Mouse (Mus musculus): ENCODE measurements around the gene Gm20388. TPM values are rescaled to one million over a fixed set of nuclear protein-coding genes. Genes with fewer than 3 reads are reported as not detected.

Gm20388 gene
- polyA plus RNA-seq, 1 experiment from 2014 or later: 12.4 TPM

- H3K9ac ChIP-seq (ENCODE audit: low read depth, low read length): no peak overlapping the region
- no peaks in the 10 kb centered on the region for H3K4me1 ChIP-seq (ENCODE audit: control insufficient read depth, insufficient read depth, low read depth, low read length)
- ATAC-seq: no peak
- H3K4me3 ChIP-seq (ENCODE audit: low read length): no peak overlapping the region
- H3K9me3 ChIP-seq (ENCODE audit: control insufficient read depth, low read length): no peaks in the 10 kb centered on the region
- no peaks in the 10 kb centered on the region for H3K27me3 ChIP-seq (replicated peaks; ENCODE audit: control insufficient read depth, insufficient read depth, low read length)
- no peak overlapping the region for H3K27ac ChIP-seq (ENCODE audit: low read depth, low read length)
- 78% methylated on average over 6 of the region's 6 CpGs for WGBS
- H3K36me3 ChIP-seq (ENCODE audit: control insufficient read depth, insufficient read depth, low read length): peaks cover 33% of the 10 kb centered on the region
- no peak overlapping the region for H3K4me2 ChIP-seq (ENCODE audit: low read length)
Measured at GRCm38 (mm10) chr8:122395291-122395690, 2484.7 kb downstream of the Gm20388 start.

DNA sequence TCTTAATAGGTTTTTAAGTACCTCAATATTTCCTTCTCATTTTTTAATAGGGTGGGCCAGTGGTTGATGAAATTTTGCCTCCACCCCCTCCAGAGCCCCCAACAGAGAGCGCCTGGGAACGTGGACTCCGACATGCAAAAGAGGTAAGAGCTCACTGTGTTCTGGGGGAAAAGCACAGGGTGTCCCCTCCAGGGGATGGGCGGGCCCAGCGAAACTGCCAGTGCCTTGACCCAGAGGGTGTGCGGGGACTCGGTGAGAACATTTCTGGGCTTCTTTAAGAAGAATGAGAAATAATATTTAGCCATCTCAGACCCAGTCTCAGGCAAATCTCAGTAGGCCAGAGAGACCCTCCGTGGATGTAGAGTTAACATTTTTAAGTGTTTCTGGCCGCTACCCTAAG lies 2487.5 kb downstream of the Gm20388 start:
- Histone ChIP-seq H3K36me3 (ENCODE audit: control insufficient read depth, insufficient read depth, low read length) (peaks cover 46% of the 10 kb centered on the region), H3K4me1 (ENCODE audit: control insufficient read depth, insufficient read depth, low read depth, low read length) (no peaks in the 10 kb centered on the region), H3K27ac (ENCODE audit: low read depth, low read length) (no peak overlapping the region)

DNA sequence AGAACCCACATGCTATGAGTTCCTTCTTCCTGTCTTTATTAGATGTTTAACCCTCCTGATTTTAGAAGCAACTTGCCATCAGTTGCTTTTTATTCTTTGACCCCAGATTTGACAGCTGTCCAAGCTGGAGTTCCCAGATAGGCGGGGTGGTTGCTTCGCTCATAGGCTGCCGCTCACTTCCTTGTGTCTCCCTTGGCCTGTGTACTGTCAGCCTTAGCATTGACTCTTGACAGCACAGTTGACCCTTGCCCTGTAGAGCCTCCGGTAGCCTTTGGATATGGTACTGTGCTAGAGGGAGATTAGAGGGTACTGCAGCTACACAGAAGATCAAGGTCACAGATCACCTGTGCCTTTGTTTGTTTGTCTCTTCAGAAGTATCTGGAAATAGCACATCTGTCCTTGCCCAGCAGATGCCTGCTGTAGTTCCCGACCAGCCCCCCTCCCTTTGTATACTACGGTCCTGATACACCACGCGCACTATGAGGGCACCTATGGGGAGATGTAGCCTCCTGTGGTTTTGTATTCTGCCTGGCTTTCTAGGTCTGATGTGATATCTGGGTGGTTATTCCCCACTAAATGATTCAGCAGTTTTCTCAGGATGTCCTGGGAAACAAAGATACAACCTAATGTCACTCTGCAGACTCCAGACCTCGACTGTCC lies 2494.6 kb downstream of the Gm20388 start:
- Histone ChIP-seq H3K4me3 (ENCODE audit: low read length) (no peak overlapping the region), H3K27ac (ENCODE audit: low read depth, low read length) (no peak overlapping the region), H3K27me3 (replicated peaks; ENCODE audit: control insufficient read depth, insufficient read depth, low read length) (no peaks in the 10 kb centered on the region), H3K9ac (ENCODE audit: low read depth, low read length) (no peak overlapping the region), H3K4me2 (ENCODE audit: low read length) (no peak overlapping the region), H3K9me3 (ENCODE audit: control insufficient read depth, low read length) (no peaks in the 10 kb centered on the region), H3K4me1 (ENCODE audit: control insufficient read depth, insufficient read depth, low read depth, low read length) (no peaks in the 10 kb centered on the region), H3K36me3 (ENCODE audit: control insufficient read depth, insufficient read depth, low read length) (peaks cover 41% of the 10 kb centered on the region)
- ATAC-seq: no peak
- WGBS: 94% methylated on average over 9 of the region's 9 CpGs

More for the DNA sequence above, 2487.5 kb downstream of the Gm20388 start:
- Histone ChIP-seq H3K9me3 (ENCODE audit: control insufficient read depth, low read length) (no peaks in the 10 kb centered on the region), H3K4me2 (ENCODE audit: low read length) (no peak overlapping the region), H3K4me3 (ENCODE audit: low read length) (no peak overlapping the region), H3K27me3 (replicated peaks; ENCODE audit: control insufficient read depth, insufficient read depth, low read length) (no peaks in the 10 kb centered on the region), H3K9ac (ENCODE audit: low read depth, low read length) (no peak overlapping the region)
- 92% methylated on average over 9 of the region's 9 CpGs for whole genome bisulfite sequencing
- ATAC-seq: no peak

GRCm38 (mm10) chr8:122407678-122408077 lies 2497.0 kb downstream of the Gm20388 start:
- H3K36me3 ChIP-seq (ENCODE audit: control insufficient read depth, insufficient read depth, low read length): peaks cover 46% of the 10 kb centered on the region
- 88% methylated on average over 7 of the region's 7 CpGs for WGBS
- H3K27me3 ChIP-seq (replicated peaks; ENCODE audit: control insufficient read depth, insufficient read depth, low read length): no peaks in the 10 kb centered on the region
- no peak overlapping the region for H3K4me3 ChIP-seq (ENCODE audit: low read length)
- no peak overlapping the region for H3K4me2 ChIP-seq (ENCODE audit: low read length)
- H3K27ac ChIP-seq (ENCODE audit: low read depth, low read length): no peak overlapping the region
- no peaks in the 10 kb centered on the region for H3K4me1 ChIP-seq (ENCODE audit: control insufficient read depth, insufficient read depth, low read depth, low read length)
- no peaks in the 10 kb centered on the region for H3K9me3 ChIP-seq (ENCODE audit: control insufficient read depth, low read length)
- no peak for ATAC-seq
- no peak overlapping the region for H3K9ac ChIP-seq (ENCODE audit: low read depth, low read length)

- no peak for ATAC-seq
- 86% methylated on average over 9 of the region's 9 CpGs for WGBS
- Histone ChIP-seq H3K36me3 (ENCODE audit: control insufficient read depth, insufficient read depth, low read length) (peaks cover 37% of the 10 kb centered on the region), H3K27ac (ENCODE audit: low read depth, low read length) (no peak overlapping the region), H3K4me3 (ENCODE audit: low read length) (no peak overlapping the region), H3K9ac (ENCODE audit: low read depth, low read length) (no peak overlapping the region), H3K4me1 (ENCODE audit: control insufficient read depth, insufficient read depth, low read depth, low read length) (no peaks in the 10 kb centered on the region), H3K27me3 (replicated peaks; ENCODE audit: control insufficient read depth, insufficient read depth, low read length) (no peaks in the 10 kb centered on the region), H3K9me3 (ENCODE audit: control insufficient read depth, low read length) (no peaks in the 10 kb centered on the region), H3K4me2 (ENCODE audit: low read length) (no peak overlapping the region)
Measured at GRCm38 (mm10) chr8:122414311-122414710, 2503.7 kb downstream of the Gm20388 start.

DNA sequence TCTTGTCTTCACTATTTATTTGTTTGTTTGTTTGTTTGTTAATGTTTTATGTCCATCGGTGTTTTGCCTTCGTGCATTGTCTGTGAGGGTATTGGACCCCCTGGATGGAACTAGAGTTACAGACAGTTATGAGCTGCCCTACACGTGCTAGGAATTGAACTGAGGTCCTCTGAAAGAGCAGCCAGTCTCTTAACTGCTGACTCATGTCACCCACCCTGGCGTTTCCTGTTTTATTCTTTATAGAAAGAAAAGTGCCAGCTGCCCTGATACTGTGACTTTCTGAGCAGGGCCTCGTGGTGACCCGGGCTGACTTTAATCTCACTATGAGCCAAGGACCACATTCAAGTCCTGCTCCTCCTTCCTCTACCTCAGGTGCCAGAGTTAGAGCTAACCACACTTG lies 2504.9 kb downstream of the Gm20388 start:
- no peaks in the 10 kb centered on the region for H3K9me3 ChIP-seq (ENCODE audit: control insufficient read depth, low read length)
- H3K27ac ChIP-seq (ENCODE audit: low read depth, low read length): no peak overlapping the region
- WGBS: 90% methylated on average over 6 of the region's 6 CpGs
- peaks cover 31% of the 10 kb centered on the region for H3K36me3 ChIP-seq (ENCODE audit: control insufficient read depth, insufficient read depth, low read length)
- no peak overlapping the region for H3K4me3 ChIP-seq (ENCODE audit: low read length)
- no peaks in the 10 kb centered on the region for H3K4me1 ChIP-seq (ENCODE audit: control insufficient read depth, insufficient read depth, low read depth, low read length)
- no peak overlapping the region for H3K4me2 ChIP-seq (ENCODE audit: low read length)
- no peak for ATAC-seq
- no peaks in the 10 kb centered on the region for H3K27me3 ChIP-seq (replicated peaks; ENCODE audit: control insufficient read depth, insufficient read depth, low read length)
- H3K9ac ChIP-seq (ENCODE audit: low read depth, low read length): no peak overlapping the region

GRCm38 (mm10) chr8:122419881-122420555 lies 2509.4 kb downstream of the Gm20388 start:
- H3K4me1 ChIP-seq (ENCODE audit: control insufficient read depth, insufficient read depth, low read depth, low read length): no peaks in the 10 kb centered on the region
- H3K4me3 ChIP-seq (ENCODE audit: low read length): no peak overlapping the region
- no peak overlapping the region for H3K27ac ChIP-seq (ENCODE audit: low read depth, low read length)
- 0 out of 2 replicates have a peak, but pooled peaks have one; percentile 40 for ATAC-seq
- 54% methylated on average over 9 of the region's 9 CpGs for WGBS
- no peaks in the 10 kb centered on the region for H3K9me3 ChIP-seq (ENCODE audit: control insufficient read depth, low read length)
- H3K27me3 ChIP-seq (replicated peaks; ENCODE audit: control insufficient read depth, insufficient read depth, low read length): no peaks in the 10 kb centered on the region
- H3K36me3 ChIP-seq (ENCODE audit: control insufficient read depth, insufficient read depth, low read length): peaks cover 7% of the 10 kb centered on the region
- no peak overlapping the region for H3K4me2 ChIP-seq (ENCODE audit: low read length)
- H3K9ac ChIP-seq (ENCODE audit: low read depth, low read length): no peak overlapping the region

DNA sequence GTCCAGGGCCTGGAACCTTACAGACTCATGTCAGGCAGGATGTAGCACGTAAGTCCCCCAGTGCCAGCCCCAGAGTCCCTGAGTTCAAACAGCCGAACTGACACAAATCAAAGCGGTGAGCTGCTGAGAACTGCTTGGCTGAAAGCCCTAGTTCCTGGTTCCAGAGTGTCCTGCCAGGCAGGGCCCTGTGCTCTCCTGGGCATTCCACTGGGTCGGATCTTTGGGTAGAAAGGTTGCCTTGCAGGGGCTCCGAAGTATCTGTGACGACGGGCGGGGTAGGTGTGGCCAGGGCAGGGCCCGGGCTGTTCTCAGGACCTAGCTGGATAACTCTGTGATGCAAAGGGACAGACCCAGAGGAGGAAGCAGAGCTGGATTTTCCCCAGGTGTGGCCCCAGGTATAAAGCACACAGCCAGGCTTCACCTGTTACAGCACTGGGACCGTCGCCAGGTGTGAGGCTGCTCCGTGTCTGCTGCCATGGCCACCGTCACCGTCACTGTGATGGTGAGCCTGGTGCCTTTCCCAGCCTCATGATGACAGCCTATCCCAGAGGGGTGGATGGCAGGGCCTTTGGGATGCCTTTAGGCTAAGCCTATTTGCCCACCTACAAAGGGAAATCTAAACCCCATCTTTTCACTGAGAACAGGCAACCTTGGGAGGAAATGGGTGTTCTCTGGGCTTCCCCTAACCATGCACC lies 2510.9 kb downstream of the Gm20388 start, which contains the start of gene Il17c:
Il17c (plus strand) TSS at position 645 of the 695 bp plus-strand sequence.
- no peak within 1 kb of the TSS for H3K27ac ChIP-seq (ENCODE audit: low read depth, low read length)
- no peak within 1 kb of the TSS for H3K4me3 ChIP-seq (ENCODE audit: low read length)
- H3K4me1 ChIP-seq (ENCODE audit: control insufficient read depth, insufficient read depth, low read depth, low read length): no peaks in the 10 kb centered on the region
- peaks cover 7% of the 10 kb centered on the region for H3K36me3 ChIP-seq (ENCODE audit: control insufficient read depth, insufficient read depth, low read length)
- 86% methylated on average over 14 of the region's 14 CpGs for WGBS
- no peak within 1 kb of the TSS for H3K4me2 ChIP-seq (ENCODE audit: low read length)
- H3K9ac ChIP-seq (ENCODE audit: low read depth, low read length): no peak within 1 kb of the TSS
- ATAC-seq: no peak
- no peaks in the 10 kb centered on the region for H3K27me3 ChIP-seq (replicated peaks; ENCODE audit: control insufficient read depth, insufficient read depth, low read length)
- no peaks in the 10 kb centered on the region for H3K9me3 ChIP-seq (ENCODE audit: control insufficient read depth, low read length)

GRCm38 (mm10) chr8:122423217-122423616 lies 2512.6 kb downstream of the Gm20388 start:
- Histone ChIP-seq H3K9ac (ENCODE audit: low read depth, low read length) (no peak overlapping the region), H3K27me3 (replicated peaks; ENCODE audit: control insufficient read depth, insufficient read depth, low read length) (no peaks in the 10 kb centered on the region), H3K4me1 (ENCODE audit: control insufficient read depth, insufficient read depth, low read depth, low read length) (no peaks in the 10 kb centered on the region), H3K4me3 (ENCODE audit: low read length) (no peak overlapping the region), H3K36me3 (ENCODE audit: control insufficient read depth, insufficient read depth, low read length) (no peaks in the 10 kb centered on the region), H3K4me2 (ENCODE audit: low read length) (no peak overlapping the region), H3K27ac (ENCODE audit: low read depth, low read length) (no peak overlapping the region), H3K9me3 (ENCODE audit: control insufficient read depth, low read length) (no peaks in the 10 kb centered on the region)
- 89% methylated on average over 24 of the region's 24 CpGs for WGBS
- ATAC-seq: no peak
